Mouse (Mus musculus) hindbrain, embryonic 10.5 days (tissue): Measurements from ENCODE around the gene Dusp15. TPM values are rescaled to one million over a fixed set of nuclear protein-coding genes. Genes with fewer than 3 reads are reported as not detected.
A peak's percentile ranks its signal among the peaks of the same experiment; 100 is the strongest.

Experiments used
- DNase-seq: peaks from one replicate; pipeline ENCODE4 v3.0.0-alpha.2; 2017; ENCODE audit warnings: low spot score
- H3K27ac ChIP-seq: fragments of 300-500 bp; sonication (generic); 2 replicates; pipeline ENCODE4 v1.5.1; 2016; ENCODE audit warnings: mild to moderate bottlenecking, moderate library complexity
- H3K27me3 ChIP-seq: fragments of 300-500 bp; sonication (generic); 2 replicates; pipeline ENCODE4 v1.6.1; 2016; ENCODE audit warnings: mild to moderate bottlenecking; ENCODE audit not compliant: poor library complexity, insufficient read depth, severe bottlenecking
- H3K36me3 ChIP-seq: fragments of 300-500 bp; sonication (generic); 2 replicates; pipeline ENCODE4 v1.6.1; 2016; ENCODE audit warnings: mild to moderate bottlenecking, moderate library complexity
- H3K4me1 ChIP-seq: fragments of 300-500 bp; sonication (generic); replicated peaks from 2 replicates; pipeline ENCODE4 v1.6.1; 2016; ENCODE audit warnings: mild to moderate bottlenecking
- H3K4me3 ChIP-seq: fragments of 300-500 bp; sonication (generic); 2 replicates; pipeline ENCODE4 v1.5.1; 2016; ENCODE audit warnings: mild to moderate bottlenecking, moderate library complexity
- H3K9me3 ChIP-seq: fragments of 300-500 bp; sonication (generic); 2 replicates; pipeline ENCODE4 v1.6.1; 2016; ENCODE audit warnings: mild to moderate bottlenecking, moderate library complexity
- WGBS: fragments of 180-500 bp; shearing (Covaris S2); methylation state at CpG from one replicate; pipeline ENCODE4 v1.1.7; 2016; 5-methylcytosine and 5-hydroxymethylcytosine counted together
- polyA plus RNA-seq: library from polyadenylated mRNA; unstranded; fragments of >200 nt; fragmentation: Nextera tagmentation; extraction: Ambion mirVana; gene quantifications from 2 replicates; pipeline ENCODE4 v1.2.1, GENCODE M21; 2016

Dusp15 gene
- polyA plus RNA-seq, 1 experiment from 2014 or later = 1.4 TPM

DNA sequence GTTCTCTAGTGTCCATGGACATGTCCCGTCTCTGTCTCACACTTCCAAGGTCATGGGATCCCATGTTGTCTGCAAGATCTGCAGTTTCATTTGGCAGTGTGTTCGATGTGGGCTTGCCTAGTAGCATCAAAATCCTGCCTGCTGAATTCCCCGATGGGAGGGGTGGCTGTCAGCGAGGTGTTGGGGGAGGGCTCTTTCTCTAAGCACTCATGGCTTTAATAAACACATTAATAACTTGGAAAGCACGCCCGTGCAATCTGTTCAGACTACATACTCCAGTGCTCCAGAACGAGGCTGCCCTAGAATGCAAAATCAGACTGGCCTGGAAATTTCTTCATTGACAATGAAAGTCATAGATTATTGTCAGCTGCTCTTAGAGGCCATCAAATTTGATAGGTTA, 4.4 kb downstream of the Dusp15 start:
- H3K27me3 ChIP-seq = peaks cover 100% of the 10 kb centered on the region
- H3K4me1 ChIP-seq = peaks cover 33% of the 10 kb centered on the region
- no peak overlapping the region for H3K27ac ChIP-seq
- H3K4me3 ChIP-seq = no peak overlapping the region
- H3K36me3 ChIP-seq = no peaks in the 10 kb centered on the region
- WGBS = 72% methylated on average over 7 of the region's 7 CpGs
- H3K9me3 ChIP-seq = no peaks in the 10 kb centered on the region
- DNase-seq = no peak

DNA sequence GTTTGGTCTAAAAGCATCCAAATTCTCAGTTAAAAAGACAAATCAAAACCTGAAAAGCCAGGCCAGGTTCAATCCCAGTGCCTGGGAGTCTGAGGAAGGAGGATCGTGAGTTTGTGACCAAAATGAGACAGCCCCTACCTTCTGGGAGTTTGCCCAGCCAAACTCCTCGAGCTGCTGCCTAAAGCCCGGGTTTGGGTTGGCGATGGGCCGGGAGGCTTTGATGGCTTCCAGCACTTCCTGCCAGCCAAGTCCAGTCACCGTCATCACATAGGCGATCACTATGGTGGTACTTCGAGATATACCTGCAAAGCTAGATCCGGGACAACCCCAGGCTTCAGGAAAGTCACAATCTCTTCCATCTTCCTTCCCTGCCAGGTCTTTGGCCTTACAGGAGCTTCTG, 7.5 kb downstream of the Dusp15 start:
- no peak for DNase-seq
- no peak overlapping the region for H3K27ac ChIP-seq
- H3K9me3 ChIP-seq = no peaks in the 10 kb centered on the region
- 63% methylated on average over 9 of the region's 9 CpGs for WGBS
- H3K4me3 ChIP-seq = no peak overlapping the region; the same call in 1 of the 2 replicates
- H3K4me1 ChIP-seq = peaks cover 24% of the 10 kb centered on the region
- H3K36me3 ChIP-seq = no peaks in the 10 kb centered on the region
- peaks cover 99% of the 10 kb centered on the region for H3K27me3 ChIP-seq

DNA sequence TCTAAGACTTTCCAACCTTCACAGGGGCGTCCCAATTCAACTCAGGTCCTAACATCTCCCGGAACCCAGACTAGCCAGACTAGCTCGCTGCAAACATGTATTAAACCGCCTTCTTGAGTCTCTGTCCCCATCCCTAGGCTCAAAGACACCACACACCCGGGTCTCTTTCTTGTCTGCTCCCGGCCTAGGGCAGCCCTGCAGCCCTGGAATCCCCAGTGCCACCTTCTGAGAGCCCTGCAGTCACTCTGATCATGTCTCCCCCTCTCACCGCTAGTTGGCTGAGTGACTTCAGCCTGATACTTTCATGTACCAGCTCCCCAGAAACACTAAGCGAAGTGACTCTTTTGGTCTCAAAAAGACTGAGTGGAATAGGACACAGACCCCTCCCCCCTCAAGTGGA, 7.9 kb downstream of the Dusp15 start:
- peak; percentile 18 for DNase-seq
- Histone ChIP-seq H3K4me1 (peaks cover 24% of the 10 kb centered on the region), H3K27ac (no peak overlapping the region; the same call in 1 of the 2 replicates), H3K36me3 (no peaks in the 10 kb centered on the region), H3K27me3 (peaks cover 99% of the 10 kb centered on the region), H3K4me3 (peak overlapping the region; percentile 61), H3K9me3 (no peaks in the 10 kb centered on the region)
- 6% methylated on average over 8 of the region's 8 CpGs for WGBS

DNA sequence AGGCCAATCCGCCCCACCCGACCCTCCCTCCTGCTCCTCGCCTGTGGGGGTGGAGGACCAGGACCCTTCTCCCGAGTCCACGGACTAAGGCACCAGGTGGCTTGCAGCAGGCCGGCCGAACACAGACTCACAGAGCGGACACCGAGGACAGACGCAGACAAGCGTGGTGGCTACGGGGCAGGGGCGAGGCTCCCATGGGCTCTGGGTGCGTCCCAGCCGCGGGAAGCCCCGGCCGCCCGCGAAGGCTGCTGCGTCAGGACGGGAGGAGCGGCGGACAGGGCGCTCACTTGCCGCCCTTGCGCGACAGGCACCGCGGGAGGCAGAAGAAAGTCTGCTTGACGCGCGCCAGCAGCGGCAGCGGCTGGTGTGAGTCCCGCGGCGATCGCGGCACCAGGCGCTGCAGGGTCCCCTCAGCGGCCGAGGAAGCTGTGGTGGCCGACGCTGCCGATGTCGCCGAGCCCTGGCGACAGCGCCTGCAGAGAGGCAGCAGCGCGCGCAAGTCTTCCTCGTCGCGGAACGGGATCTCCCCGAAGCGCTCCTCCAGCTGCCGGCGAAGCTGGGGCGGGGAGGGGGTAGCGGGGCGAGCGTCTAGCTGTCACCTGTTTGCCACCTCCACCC, 8.5 kb downstream of the Dusp15 start:
- peak overlapping the region; percentile 66 for H3K27ac ChIP-seq
- DNase-seq = peak; percentile 47
- H3K4me1 ChIP-seq = peaks cover 24% of the 10 kb centered on the region
- peaks cover 99% of the 10 kb centered on the region for H3K27me3 ChIP-seq
- peak overlapping the region; percentile 61 for H3K4me3 ChIP-seq
- no peaks in the 10 kb centered on the region for H3K36me3 ChIP-seq
- under 1% methylated on average over 64 of the region's 65 CpGs for WGBS
- H3K9me3 ChIP-seq = no peaks in the 10 kb centered on the region

DNA sequence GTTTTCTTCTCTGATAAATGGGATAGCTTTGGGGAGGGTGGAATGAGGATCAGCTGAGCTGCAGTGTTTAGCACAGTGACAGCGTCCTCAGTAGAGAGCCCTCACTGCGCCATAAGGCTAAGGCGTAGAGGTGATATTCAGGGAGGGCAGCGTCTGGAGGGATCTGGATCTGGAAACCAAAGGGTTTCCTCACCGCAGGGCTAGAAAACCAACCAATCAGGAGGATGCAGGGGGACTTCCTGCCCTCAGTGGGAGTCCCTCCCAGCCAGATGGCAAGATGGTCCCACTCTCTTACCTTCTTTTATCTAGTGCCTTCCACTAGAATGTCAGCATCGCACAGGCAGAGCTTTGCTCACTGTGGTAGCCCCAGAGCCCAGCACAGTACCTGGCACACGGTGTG, 9.7 kb downstream of the Dusp15 start:
- no peaks in the 10 kb centered on the region for H3K9me3 ChIP-seq
- peak; percentile 6 for DNase-seq
- 33% methylated on average over 7 of the region's 7 CpGs for WGBS
- no peak overlapping the region for H3K27ac ChIP-seq
- H3K4me3 ChIP-seq = no peak overlapping the region
- peaks cover 24% of the 10 kb centered on the region for H3K4me1 ChIP-seq
- peaks cover 87% of the 10 kb centered on the region for H3K27me3 ChIP-seq
- H3K36me3 ChIP-seq = no peaks in the 10 kb centered on the region

DNA sequence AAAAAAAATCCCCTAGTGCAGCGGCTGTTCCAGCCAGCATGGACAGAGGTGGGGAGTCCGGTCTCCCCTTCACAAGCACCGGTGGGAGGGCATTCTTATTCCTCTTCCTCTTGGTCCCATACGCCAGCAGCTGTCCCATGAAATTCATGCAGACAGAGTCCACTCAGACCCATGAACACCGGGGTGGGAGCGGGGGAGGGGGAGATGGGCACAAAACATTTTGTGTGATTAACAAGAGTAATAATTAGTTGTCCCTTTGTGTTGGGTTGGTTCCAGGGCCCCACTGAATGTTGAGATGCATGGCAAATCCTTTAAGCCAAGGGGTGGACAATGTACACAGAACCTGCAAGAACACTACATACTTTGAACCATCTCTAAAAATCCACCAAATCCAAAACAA, 10.4 kb downstream of the Dusp15 start:
- WGBS = 82% methylated on average over 6 of the region's 6 CpGs
- Histone ChIP-seq H3K4me1 (peaks cover 24% of the 10 kb centered on the region), H3K4me3 (no peak overlapping the region), H3K27ac (no peak overlapping the region), H3K36me3 (no peaks in the 10 kb centered on the region), H3K27me3 (peaks cover 85% of the 10 kb centered on the region), H3K9me3 (no peaks in the 10 kb centered on the region)
- no peak for DNase-seq

DNA sequence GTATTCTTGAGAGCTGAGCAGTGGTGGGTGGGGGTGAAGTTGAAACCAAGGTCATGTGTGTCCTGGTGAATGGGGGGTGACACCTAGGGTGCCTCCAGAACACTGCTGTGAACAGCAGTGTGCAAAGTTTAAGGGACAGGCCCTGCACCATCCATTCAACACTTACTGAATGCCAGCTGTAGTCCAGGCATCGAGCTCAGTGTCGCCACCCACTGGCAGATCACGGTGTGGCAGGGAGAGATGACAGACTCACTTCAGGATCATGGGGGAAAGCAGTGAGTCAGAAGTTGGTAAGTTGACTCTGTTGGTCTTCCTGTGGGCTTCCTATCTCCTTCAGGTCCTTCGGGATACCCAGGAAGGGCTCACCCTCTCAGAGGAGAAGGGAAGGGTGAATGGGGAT, 11.7 kb downstream of the Dusp15 start:
- peaks cover 24% of the 10 kb centered on the region for H3K4me1 ChIP-seq
- WGBS = 18% methylated on average over 4 of the region's 4 CpGs

DNA sequence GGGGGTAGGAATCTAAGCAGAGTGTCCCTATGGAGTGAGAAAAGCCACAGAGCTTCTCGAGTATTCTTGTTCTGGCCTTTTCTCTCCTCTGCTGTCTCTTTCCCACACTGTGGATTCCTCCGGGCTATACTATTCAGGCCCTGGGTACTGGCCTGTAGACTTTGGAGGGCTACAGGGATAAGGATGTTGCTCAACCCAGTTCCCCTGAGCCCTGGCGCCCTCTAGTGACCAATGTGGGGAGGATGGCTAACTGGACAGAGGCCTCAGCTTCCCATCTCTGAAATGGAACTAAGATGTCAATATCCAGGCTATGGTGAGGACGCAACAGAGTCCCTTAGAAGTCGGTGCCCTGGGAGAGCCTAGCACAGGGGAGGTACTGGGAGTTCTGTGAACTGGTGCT, 17.9 kb downstream of the Dusp15 start:
- no peak overlapping the region for H3K27ac ChIP-seq
- H3K4me1 ChIP-seq = peaks cover 28% of the 10 kb centered on the region
- no peaks in the 10 kb centered on the region for H3K36me3 ChIP-seq
- WGBS = 36% methylated on average over 5 of the region's 5 CpGs
- peak; percentile 70 for DNase-seq
- no peak overlapping the region for H3K4me3 ChIP-seq
- no peaks in the 10 kb centered on the region for H3K9me3 ChIP-seq
- H3K27me3 ChIP-seq = peaks cover 45% of the 10 kb centered on the region

More for the DNA sequence above, 11.7 kb downstream of the Dusp15 start:
- Histone ChIP-seq H3K27ac (no peak overlapping the region), H3K27me3 (peaks cover 83% of the 10 kb centered on the region), H3K36me3 (no peaks in the 10 kb centered on the region), H3K9me3 (no peaks in the 10 kb centered on the region), H3K4me3 (no peak overlapping the region)
- peak; percentile 61 for DNase-seq

DNA sequence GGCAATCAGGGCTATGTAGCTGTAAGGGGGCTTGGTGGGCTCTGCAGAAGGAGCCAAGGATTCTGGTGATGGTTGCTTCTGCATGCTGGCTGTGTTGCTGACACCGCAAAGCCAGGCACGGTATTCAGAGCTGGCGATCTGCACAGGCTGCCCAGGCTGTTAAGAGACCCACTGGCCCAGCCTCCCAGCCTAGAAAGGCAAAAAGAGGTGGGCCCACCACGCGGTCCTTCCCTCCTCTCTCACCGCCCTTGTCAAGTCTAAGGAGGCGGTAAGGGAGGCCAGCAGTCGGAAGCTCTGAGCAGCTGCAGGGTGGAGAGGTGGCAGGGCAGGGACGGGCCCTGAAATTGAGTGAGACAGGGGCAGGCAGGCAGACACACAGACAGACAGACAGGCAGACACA, 18.4 kb downstream of the Dusp15 start, which contains the start of gene Foxs1:
Gene Foxs1 (minus strand): TSS at position 161 of the 400 bp plus-strand sequence.
- DNase-seq = no peak
- Histone ChIP-seq H3K27me3 (peaks cover 40% of the 10 kb centered on the region), H3K4me3 (no peak within 1 kb of the TSS), H3K36me3 (no peaks in the 10 kb centered on the region), H3K9me3 (no peaks in the 10 kb centered on the region), H3K4me1 (peaks cover 34% of the 10 kb centered on the region), H3K27ac (peak within 1 kb of the TSS; percentile 59)
- 43% methylated on average over 9 of the region's 9 CpGs for WGBS

DNA sequence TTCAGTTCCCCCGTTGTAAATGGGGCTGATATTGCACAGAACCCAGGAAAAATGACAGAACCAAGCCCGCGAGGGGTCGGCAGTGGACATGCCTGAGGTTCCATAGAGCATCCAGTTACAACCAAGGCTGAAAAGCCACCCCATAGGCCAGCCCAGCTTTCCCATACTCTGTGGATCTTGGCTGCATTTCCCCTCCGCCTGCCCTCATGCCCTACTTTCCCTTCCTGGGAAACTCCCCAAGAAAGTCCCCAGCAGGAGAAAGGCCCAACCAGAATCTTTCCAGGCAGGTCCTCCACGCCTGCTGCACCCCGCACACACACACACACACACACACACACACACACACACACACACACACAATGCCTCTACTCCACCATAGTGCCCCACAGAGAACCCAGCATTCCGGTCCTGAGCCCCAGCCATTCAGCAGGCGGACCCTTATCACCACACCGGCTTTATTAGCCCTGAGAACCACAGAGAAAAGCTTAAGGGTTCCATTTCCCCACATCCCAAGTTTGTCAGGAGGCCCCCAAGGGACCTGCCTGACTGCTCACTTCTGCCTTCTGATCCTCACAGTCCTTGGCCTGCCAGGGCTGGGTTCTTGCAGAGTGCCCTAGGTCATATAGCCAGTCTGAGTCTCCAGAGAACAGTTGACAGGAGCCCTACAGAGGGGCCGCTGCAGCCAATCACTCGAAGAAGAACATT, 19.9 kb downstream of the Dusp15 start:
- peaks cover 44% of the 10 kb centered on the region for H3K4me1 ChIP-seq
- no peak overlapping the region for H3K4me3 ChIP-seq
- 79% methylated on average over 12 of the region's 12 CpGs for WGBS
- H3K9me3 ChIP-seq = no peaks in the 10 kb centered on the region
- peaks cover 39% of the 10 kb centered on the region for H3K27me3 ChIP-seq
- no peaks in the 10 kb centered on the region for H3K36me3 ChIP-seq
- no peak for DNase-seq
- H3K27ac ChIP-seq = peak overlapping the region; percentile 59; the same call in 1 of the 2 replicates

DNA sequence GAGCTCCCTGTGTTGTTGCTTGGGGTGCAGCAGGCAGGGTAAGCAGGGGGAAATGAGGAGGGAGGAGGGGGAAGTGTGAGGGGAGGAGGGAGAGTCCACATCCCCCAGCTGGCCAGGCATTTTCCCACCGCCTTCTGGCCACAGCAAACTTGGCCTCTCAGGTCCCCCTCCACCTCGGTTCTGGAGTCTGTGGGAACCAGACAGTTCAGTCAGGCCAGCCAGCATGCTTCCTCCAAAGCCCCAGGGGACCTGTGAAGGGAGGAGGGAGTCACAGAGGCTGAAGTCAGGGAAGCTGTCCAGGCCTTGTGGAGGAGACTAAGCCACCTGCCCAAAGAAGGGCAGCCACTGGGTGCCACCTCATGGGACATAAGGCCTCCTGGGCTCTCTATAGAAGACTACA, 21.2 kb downstream of the Dusp15 start:
- DNase-seq = no peak
- WGBS = 40% methylated on average over 2 of the region's 2 CpGs
- Histone ChIP-seq H3K27me3 (peaks cover 26% of the 10 kb centered on the region), H3K27ac (peak overlapping the region; percentile 60), H3K9me3 (no peaks in the 10 kb centered on the region), H3K36me3 (no peaks in the 10 kb centered on the region), H3K4me1 (peaks cover 57% of the 10 kb centered on the region), H3K4me3 (no peak overlapping the region)

DNA sequence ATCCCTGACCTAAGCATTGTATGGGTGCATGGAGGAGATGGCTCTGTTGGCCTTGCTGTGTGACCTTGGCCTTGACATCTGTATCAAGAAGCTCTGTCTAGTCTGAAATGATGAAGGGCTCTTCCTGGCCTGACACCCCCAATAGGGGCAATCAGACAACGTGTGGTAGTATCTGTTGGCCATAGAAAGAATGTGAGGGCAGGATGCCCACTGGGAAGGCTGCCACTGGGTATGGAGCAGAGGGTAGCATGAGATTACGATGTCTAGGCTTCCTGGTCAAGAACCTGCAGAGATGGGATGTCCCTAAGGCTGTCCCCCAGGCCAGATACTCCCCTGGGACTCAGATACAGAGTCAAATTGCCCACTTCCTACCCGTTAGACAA, 22.5 kb downstream of the Dusp15 start:
- peaks cover 70% of the 10 kb centered on the region for H3K4me1 ChIP-seq
- H3K27me3 ChIP-seq = peaks cover 24% of the 10 kb centered on the region; the same call in 1 of the 2 replicates
- no peak for DNase-seq
- no peak overlapping the region; the same call in 1 of the 2 replicates for H3K27ac ChIP-seq
- WGBS = 76% methylated on average over 3 of the region's 3 CpGs
- no peaks in the 10 kb centered on the region for H3K36me3 ChIP-seq
- H3K4me3 ChIP-seq = no peak overlapping the region
- no peaks in the 10 kb centered on the region for H3K9me3 ChIP-seq

DNA sequence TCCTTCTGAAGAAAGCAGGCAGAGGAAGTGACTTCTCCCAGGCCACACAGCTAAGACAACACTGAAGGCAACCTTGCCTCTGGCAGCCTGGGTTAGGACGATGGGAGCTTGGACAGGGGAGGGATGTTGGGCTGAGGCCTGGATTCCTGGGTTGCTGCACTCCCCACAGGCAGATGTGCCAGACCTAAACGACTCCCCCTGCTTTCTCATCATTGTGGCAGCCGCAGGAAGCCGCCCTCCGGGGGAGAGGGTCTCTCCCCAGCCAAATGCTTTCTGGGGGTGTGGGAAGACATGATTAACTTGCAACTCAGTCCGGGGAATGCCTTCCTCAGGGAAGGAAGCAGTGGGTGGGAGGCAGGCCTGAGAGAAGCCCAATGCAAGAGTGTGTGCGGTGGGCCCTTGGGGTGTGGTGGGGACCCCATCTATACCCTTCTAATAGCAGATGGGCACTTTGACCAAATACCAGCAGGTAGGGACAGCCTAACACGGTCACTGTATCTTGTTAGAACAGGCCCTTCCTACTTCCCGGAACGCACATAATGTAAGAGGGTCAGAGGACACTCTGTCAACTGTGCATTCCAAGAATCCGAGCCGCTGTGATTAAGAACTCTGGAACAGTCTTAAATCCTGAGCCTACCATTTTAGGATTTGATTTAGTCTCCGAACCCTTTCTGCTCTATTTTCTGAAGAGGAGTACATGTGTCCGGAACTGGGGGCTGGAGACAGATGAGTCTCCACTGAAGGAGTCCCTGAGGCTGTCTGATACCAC, 23.1 kb downstream of the Dusp15 start:
- H3K4me3 ChIP-seq = no peak overlapping the region
- no peaks in the 10 kb centered on the region for H3K9me3 ChIP-seq
- peaks cover 73% of the 10 kb centered on the region for H3K4me1 ChIP-seq
- no peaks in the 10 kb centered on the region for H3K36me3 ChIP-seq
- WGBS = 47% methylated on average over 14 of the region's 14 CpGs
- 0 out of 2 replicates have a peak overlapping the region, but pooled peaks have one; percentile 31 for H3K27ac ChIP-seq
- peaks cover 21% of the 10 kb centered on the region; the same call in 1 of the 2 replicates for H3K27me3 ChIP-seq
- DNase-seq = no peak
